Mouse (Mus musculus) heart, postnatal 36 days (tissue): Measurements from ENCODE around the gene Amotl1. TPM values are rescaled to one million over a fixed set of nuclear protein-coding genes. Genes with fewer than 3 reads are reported as not detected.
A peak's percentile ranks its signal among the peaks of the same experiment; 100 is the strongest.

Experiments used
- DNase-seq, 2 experiments: peaks; one replicate each; pipeline ENCODE4 v3.0.0; 2021 to 2022
- intact Hi-C: fragments of 180-260 bp; cut with DNase I; formaldehyde crosslinking; loops from one replicate; pipeline ENCODE4 v1.15.1; 2025
- total RNA-seq, 2 experiments: library from RNA; stranded (reverse); gene quantifications; 2 replicates each; pipeline ENCODE4 v1.2.3; 2021

Amotl1 gene
- total RNA-seq, 2 experiments from 2014 or later: 52.8 to 58.6 TPM

DNA sequence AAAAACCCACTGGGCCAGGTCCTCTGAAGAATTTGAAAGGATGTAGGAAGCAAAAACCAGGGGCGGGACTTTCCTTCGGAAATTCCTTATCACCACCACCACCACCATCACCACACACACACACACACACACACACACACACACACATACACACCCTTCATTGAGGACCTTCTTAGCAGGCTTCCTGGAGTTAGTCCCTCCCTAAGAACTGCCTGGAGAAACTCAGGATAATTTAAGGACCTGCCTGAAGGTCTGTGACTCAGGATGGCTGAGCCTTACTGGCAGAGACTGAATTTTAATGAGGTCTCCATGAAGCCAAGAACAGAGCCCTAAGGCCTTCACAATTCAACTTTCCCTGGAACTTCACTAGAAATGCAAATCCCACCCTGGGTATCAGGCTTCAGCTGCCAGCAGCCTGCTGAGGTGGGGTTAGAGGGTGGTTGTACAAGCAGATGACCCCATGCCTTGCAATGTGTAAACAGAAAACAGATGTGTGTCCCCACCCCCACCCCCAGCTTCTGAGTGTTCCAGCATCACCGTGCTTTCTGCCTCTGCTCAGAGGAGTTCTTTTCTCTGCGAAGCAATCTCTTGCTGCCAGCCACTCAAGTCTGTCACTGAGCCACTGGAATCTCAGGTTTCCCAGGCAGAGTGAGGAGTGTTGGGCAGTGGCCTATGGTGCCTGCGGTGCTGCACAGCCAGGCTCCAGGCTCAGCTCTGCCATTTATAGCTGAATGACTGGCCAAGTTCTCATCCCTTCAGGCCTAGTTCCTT, 2.4 kb downstream of the Amotl1 start:
- DNase-seq: peak in 1 of 2 experiments; percentile 16
- intact Hi-C loops: no loop called here

GRCm38 (mm10) chr9:14641310-14642067, 3.4 kb downstream of the Amotl1 start:
- DNase-seq: peak; percentile 40 to 50
- intact Hi-C loops: loop anchor here (2.0 kb wide), 1 partner anchor 27 kb away; no protein-coding TSS in a partner anchor

GRCm38 (mm10) chr9:14636244-14636643, 8.6 kb downstream of the Amotl1 start:
- intact Hi-C loops: no loop called here
- no peak for DNase-seq

DNA sequence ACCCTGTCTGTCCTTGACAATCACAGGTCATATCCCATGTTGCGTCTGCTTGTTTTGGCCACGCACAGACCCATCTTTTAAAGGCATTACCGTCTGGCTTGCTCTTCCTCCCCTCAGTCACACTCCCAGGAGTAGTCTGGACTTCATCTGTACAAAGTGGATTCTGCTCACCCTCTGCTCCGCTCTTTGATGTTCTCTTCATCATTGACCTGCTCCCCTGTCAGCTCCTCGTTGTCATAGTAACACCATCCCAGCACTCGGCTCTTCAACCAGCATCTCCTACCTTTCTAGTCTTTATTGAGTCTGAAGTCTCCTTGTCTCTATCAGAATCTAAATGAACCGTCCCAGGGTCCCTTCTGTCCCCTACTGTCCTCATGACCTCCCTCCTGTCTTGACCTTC, 9.3 kb downstream of the Amotl1 start:
- intact Hi-C loops: no loop called here
- no peak for DNase-seq

GRCm38 (mm10) chr9:14634155-14634554, 10.7 kb downstream of the Amotl1 start:
- intact Hi-C loops: no loop called here
- DNase-seq: no peak

DNA sequence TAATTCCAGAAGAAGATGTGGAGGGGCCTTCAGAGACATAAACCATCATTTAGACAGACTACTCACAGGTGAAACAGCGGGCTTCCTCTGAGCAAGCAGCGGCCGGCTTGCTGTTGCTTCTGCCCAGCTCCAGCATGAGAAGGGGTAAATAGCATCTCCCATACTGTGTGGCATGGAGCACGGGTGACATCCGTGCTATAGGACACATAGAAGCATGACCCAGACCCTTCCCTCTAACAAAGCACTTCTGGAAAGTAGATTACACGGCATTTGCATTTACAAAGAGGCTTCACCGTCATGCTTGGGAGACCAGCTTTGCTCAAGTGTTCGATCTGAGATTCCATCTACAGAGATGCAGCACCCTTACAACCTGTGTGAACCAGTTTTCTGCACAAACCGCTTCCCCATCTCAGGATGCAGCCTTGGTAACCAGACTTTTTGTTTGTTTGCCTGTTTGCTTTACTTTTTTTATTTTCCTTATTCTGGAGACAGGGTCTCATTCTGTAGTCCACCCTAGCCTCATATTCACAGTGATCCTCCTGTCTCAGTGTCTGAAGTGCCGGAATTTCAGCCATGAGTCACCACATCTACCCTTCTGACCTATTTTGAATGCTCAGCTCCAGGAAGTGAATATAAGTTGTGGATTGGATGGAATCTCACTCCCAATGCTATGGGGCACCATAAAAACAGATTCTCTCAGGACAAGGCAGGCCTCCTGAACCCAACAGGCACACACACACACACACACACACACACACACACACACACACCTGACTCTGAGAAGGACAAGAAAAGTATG, 12.3 kb downstream of the Amotl1 start:
- intact Hi-C loops: no loop called here
- DNase-seq: no peak

DNA sequence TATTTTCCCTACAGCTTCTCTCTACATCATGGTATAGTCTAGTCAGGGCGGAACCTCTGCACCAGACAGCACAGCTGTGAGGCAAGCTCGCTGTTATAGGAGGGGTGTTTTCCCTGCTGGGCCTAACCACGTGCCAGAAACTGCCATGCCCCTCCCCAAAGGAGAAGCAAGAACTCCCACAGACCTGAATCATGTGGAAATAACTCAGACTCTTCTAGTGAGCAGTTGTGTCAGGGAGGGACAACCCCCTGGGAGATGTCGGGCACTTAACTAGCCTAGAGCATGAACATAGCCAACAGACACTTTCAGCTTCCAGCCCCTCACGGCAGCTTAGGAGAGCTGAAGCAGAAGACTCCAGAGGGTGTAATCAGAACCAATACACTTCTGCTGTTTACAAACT, 13.1 kb downstream of the Amotl1 start:
- intact Hi-C loops: no loop called here

DNA sequence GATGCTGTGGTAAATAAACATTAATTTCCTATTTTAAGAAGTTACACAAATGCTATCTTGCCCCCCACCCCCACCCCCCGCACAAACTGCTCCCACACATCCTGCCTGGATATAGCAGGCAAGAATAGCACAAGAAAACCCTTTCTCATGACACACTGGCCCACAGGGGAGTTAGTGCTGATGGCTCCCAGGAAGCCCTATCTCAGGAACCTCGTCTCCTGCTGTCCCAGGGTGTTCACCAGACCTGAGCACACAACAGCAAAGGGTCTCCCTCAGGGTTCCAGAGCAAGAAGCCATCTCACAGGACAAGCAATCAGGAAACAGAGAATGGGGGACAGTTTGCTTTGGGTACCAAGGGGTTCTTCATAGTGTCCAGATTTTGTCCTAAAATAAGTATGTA, 17.3 kb downstream of the Amotl1 start:
- DNase-seq: no peak
- intact Hi-C loops: no loop called here

More for the DNA sequence above, 13.1 kb downstream of the Amotl1 start:
- peak in 1 of 2 experiments; percentile 47 for DNase-seq

- intact Hi-C loops: no loop called here
- no peak for DNase-seq
Measured at GRCm38 (mm10) chr9:14625961-14626360, 18.9 kb downstream of the Amotl1 start.

GRCm38 (mm10) chr9:14625024-14625423, 19.8 kb downstream of the Amotl1 start:
- intact Hi-C loops: no loop called here
- DNase-seq: peak; percentile 75 to 83

GRCm38 (mm10) chr9:14623928-14624327, 20.9 kb downstream of the Amotl1 start:
- intact Hi-C loops: no loop called here

GRCm38 (mm10) chr9:14623250-14623649, 21.6 kb downstream of the Amotl1 start:
- DNase-seq: peak; percentile 42 to 55
- intact Hi-C loops: no loop called here

More at GRCm38 (mm10) chr9:14623928-14624327, 20.9 kb downstream of the Amotl1 start:
- DNase-seq: no peak

GRCm38 (mm10) chr9:14622848-14623247, 22.0 kb downstream of the Amotl1 start:
- no peak for DNase-seq
- intact Hi-C loops: no loop called here

GRCm38 (mm10) chr9:14620107-14620506, 24.7 kb downstream of the Amotl1 start:
- no peak for DNase-seq
- intact Hi-C loops: no loop called here

DNA sequence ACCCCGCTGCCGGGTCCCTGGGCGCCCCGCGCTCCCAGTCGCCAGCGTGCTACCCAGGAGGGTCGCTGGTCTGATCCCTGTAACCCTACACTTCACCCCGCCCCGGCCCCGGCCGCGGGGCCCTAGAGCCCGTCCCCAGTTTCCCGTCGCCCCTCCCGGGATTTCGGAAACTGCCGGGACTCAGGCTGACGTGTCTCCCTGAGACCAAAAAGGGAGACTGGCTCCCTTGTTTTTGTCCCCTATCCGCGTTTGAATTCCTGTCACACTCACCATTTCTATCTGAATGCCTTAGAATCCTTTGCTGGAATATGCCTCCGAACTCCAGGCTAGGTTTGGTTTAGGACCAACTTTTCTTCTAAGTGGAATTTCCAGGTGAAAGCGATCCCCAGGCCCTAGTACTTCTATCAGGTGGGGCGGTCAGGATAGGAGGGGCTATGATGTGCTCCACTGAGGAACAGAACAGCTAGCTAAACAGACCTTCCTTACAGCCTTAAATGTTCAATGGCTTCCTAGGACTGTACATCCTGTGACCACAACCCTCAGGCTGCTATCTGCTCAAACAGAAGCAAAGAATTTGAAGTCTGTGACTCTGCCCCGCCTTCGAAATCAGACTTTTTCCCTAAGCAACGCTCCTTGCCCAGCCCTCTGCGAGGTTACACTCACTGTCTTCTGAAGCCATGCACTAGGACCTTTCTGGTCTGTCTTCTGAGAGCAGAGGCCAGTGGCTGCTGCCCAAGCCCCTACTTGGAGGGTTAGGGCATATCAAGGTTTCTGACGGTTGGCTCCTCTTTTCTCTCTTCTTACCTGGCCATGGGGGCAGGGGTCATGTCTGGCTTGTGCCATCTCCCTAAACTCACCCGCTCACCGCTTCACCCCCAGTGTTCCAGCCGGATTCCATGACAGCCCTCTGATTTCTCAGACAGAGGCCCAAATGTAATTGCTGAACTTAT, 29.6 kb downstream of the Amotl1 start:
- intact Hi-C loops: loop anchor here (2.0 kb wide), 1 partner anchor 26 kb away; no protein-coding TSS in a partner anchor
- peak in 1 of 2 experiments; percentile 70 for DNase-seq

DNA sequence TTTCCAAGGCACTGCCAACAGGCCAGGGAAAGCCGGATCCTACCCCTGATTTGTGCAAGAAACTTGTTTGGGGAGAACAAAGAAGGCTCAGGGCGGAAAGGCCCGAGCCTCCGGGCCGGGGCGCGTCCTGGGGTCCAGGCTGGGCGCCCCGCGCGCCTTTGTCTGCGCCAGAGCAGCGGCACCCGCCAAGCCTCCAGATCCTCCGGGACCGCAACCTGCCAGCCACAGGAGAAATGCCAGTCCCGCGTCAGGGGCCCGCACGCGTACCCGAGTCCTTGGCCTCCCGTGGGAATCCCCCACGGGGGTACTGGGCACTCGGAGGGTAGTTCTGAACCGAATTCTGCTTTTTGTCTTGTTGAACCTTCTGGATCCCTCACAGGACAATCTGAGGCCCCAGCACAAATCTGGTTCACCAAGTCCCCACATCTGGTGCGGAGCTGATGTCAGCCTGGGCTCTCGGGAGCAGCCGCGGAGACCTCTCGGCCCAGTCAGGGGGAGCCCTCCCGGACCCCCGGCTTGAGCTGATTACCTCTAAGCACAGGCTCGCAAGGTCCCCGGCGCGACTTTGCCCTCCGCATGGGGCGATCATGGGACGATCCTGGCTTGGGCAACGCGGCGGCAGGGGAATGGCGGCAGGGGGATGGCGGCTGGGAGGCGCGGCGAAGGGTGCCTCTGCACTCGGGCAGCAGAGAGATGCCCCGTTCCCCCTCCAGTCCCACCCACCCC, 30.5 kb downstream of the Amotl1 start:
- intact Hi-C loops: loop anchor here (2.0 kb wide), 1 partner anchor 26 kb away; no protein-coding TSS in a partner anchor
- peak; percentile 60 to 75 for DNase-seq

DNA sequence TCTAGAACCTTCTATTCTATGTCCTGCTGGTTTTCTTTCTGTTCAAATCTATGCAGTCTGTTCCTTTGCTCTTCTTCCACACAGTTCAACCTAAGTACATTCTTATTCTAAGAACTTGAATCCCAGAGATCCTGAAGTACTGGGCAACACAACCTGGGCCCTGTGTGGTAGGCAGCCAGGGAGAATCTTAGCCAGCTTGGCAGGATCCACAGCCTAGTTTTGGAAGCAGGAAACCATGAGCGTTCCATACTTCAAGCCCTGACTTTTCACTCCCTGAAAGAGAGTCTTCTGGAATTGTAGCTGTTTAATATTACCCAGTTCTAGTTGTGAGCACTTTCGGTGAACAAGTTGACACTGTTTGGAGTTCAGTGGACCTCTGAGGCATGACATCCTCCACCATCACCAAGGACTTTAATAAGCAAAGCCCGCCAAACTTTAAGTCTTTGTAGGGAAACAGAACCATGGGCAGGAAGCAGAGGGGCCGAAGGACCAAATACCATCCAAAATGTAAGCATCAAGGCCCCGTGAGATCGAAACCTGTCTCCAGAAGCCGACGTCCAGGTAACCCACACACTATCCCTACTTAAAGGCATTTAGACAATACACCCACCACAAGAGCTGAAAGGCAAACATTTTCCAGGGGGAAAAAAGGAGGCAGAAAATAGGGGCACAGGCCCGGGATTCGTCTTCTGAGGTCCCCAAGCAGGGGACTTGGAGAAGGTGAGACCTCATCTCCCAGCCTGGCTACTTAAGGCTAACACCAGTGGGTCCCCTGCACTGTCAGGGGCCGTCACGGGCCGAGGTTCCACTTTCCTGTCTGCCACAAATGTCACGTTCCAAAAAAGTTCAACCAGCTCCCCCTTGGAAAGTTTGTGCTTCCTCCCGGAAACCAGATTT, 31.3 kb downstream of the Amotl1 start:
- intact Hi-C loops: loop anchor here (2.0 kb wide), 1 partner anchor 27 kb away; no protein-coding TSS in a partner anchor
- peak in 1 of 2 experiments; percentile 69 for DNase-seq

- intact Hi-C loops: no loop called here
- no peak for DNase-seq
Measured at GRCm38 (mm10) chr9:14612588-14612987, 32.3 kb downstream of the Amotl1 start.
